Mouse (Mus musculus) intestine, postnatal 0 days (tissue): ENCODE results near the gene Myo1a. TPM values are rescaled to one million over a fixed set of nuclear protein-coding genes. Genes with fewer than 3 reads are reported as not detected.
A peak's percentile ranks its signal among the peaks of the same experiment; 100 is the strongest.

Source experiments
- ATAC-seq: fragments of 200-750 bp; cut with Nextera tagmentation; 2 replicates; pipeline ENCODE4 v1.8.0; 2017; ENCODE audit warnings: mild to moderate bottlenecking, moderate TSS enrichment, moderate library complexity
- H3K27ac ChIP-seq: fragments of 300-500 bp; sonication (generic); 2 replicates; pipeline ENCODE4 v1.5.1; 2014; ENCODE audit warnings: mild to moderate bottlenecking, low read depth, low read length, moderate library complexity
- H3K27me3 ChIP-seq: fragments of 300-500 bp; sonication (generic); replicated peaks from 2 replicates; pipeline ENCODE4 v1.6.1; 2014; ENCODE audit warnings: low read length, mixed read lengths; ENCODE audit not compliant: control insufficient read depth, insufficient read depth
- H3K36me3 ChIP-seq: fragments of 300-500 bp; sonication (generic); 2 replicates; pipeline ENCODE4 v1.6.1; 2014; ENCODE audit warnings: mild to moderate bottlenecking, moderate library complexity; ENCODE audit not compliant: control insufficient read depth, insufficient read depth
- H3K4me1 ChIP-seq: fragments of 300-500 bp; sonication (generic); replicated peaks from 2 replicates; pipeline ENCODE4 v1.6.1; 2014; ENCODE audit warnings: antibody characterized with exemption, low read length, mixed read lengths; ENCODE audit not compliant: control insufficient read depth, insufficient read depth
- H3K4me2 ChIP-seq: fragments of 300-500 bp; sonication (generic); replicated peaks from 2 replicates; pipeline ENCODE4 v1.6.1; 2014; ENCODE audit warnings: low read depth, mild to moderate bottlenecking, moderate library complexity
- H3K4me3 ChIP-seq: fragments of 300-500 bp; sonication (generic); 2 replicates; pipeline ENCODE4 v1.5.1; 2014; ENCODE audit warnings: low read depth, low read length
- H3K9ac ChIP-seq: fragments of 300-500 bp; sonication (generic); 2 replicates; pipeline ENCODE4 v1.6.1; 2014; ENCODE audit warnings: mild to moderate bottlenecking, low read depth, low read length
- H3K9me3 ChIP-seq: fragments of 300-500 bp; sonication (generic); 2 replicates; pipeline ENCODE4 v1.6.1; 2016; ENCODE audit warnings: mixed run types; ENCODE audit not compliant: control insufficient read depth
- CTCF ChIP-seq: sonication (generic); IDR thresholded peaks from 2 replicates; pipeline ENCODE4 v1.5.1; 2016; ENCODE audit warnings: low read depth, mild to moderate bottlenecking, control low read depth, antibody characterized with exemption, moderate library complexity
- WGBS: fragments of 180-500 bp; shearing (Covaris S2); extraction: QIAGEN DNeasy Blood & Tissue Kit; methylation state at CpG from one replicate; pipeline ENCODE4 v1.1.7; 2014; 5-methylcytosine and 5-hydroxymethylcytosine counted together
- polyA plus RNA-seq: library from polyadenylated mRNA; unstranded; fragments of >200 nt; fragmentation: Nextera tagmentation; extraction: Ambion mirVana; gene quantifications from 2 replicates; pipeline ENCODE4 v1.2.1, GENCODE M21; 2015

Myo1a gene
- polyA plus RNA-seq, 1 experiment from 2014 or later: 73.8 TPM

DNA sequence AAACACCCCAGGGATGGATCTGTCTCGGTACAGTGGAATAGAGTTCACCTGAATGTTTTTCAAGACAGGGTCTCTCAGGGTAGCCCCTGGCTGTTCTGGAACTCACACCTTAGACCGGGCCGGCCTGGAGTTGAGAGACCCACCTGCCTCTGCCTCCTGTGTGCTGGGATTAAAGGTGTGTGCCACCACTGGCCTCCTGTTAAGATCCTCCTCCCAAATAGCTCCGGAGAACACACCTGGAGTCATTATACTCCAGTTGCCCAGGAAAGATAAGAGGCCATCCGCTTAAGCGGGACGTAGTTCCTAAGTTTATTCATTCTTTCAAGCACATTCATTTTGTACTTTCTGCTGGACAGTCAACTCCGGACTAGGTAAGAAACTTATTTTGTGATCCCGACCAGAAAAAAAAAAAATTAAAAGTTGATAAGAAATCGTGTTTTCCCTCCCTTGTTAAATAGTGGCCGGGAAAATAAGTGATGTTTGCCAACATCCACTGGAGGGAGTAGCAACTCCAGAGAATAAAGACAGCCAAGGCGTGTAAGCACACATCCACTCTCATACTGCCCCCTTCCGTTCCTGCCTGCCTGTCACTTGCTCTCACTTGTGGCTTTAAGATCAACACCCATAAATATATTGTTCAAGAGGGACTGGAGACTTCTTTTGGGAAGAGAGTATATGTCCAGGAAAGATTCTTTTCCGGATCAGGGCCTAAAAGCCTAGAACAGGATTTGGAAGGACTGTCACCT, 27.2 kb upstream of the Myo1a start:
- peak; percentile 97 for TF ChIP-seq CTCF
- H3K36me3 ChIP-seq: no peaks in the 10 kb centered on the region; the same call in 1 of the 2 replicates
- peak overlapping the region; percentile 71 for H3K4me3 ChIP-seq
- no peak overlapping the region for H3K27ac ChIP-seq
- no peaks in the 10 kb centered on the region for H3K4me1 ChIP-seq
- no peaks in the 10 kb centered on the region for H3K9me3 ChIP-seq
- peak overlapping the region; percentile 48 for H3K9ac ChIP-seq
- no peaks in the 10 kb centered on the region for H3K27me3 ChIP-seq
- peak overlapping the region; percentile 96 for H3K4me2 ChIP-seq
- ATAC-seq: peak; percentile 47; the same call in 1 of the 2 replicates
- 7% methylated on average over 14 of the region's 14 CpGs for WGBS

DNA sequence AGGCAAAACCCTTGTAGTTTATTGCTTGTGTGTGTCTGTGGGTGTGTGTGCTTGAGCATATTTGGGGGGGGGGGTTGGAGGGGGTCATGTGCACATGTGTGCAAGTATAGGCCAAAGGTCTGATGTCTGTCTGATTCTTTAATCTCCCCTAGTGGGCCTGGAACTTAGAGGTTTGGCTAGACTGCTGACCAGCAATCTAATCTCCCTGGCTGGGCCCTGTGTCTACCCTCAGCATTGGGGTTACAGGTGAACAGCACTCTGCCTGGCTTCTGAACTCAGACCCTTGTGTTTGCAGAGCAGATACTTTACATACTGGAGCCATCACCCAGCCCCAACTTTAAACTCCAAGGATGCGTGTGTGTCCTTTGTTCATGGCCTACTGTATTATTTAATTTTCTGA, 25.8 kb upstream of the Myo1a start:
- H3K27me3 ChIP-seq: no peaks in the 10 kb centered on the region
- no peaks in the 10 kb centered on the region for H3K9me3 ChIP-seq
- no peak overlapping the region for H3K4me2 ChIP-seq
- no peak overlapping the region for H3K4me3 ChIP-seq
- H3K4me1 ChIP-seq: no peaks in the 10 kb centered on the region
- H3K27ac ChIP-seq: no peak overlapping the region
- ATAC-seq: no peak
- no peak overlapping the region for H3K9ac ChIP-seq
- no peaks in the 10 kb centered on the region; the same call in 1 of the 2 replicates for H3K36me3 ChIP-seq
- 98% methylated on average over 1 of the region's 1 CpGs for whole genome bisulfite sequencing
- TF ChIP-seq CTCF: no peak

DNA sequence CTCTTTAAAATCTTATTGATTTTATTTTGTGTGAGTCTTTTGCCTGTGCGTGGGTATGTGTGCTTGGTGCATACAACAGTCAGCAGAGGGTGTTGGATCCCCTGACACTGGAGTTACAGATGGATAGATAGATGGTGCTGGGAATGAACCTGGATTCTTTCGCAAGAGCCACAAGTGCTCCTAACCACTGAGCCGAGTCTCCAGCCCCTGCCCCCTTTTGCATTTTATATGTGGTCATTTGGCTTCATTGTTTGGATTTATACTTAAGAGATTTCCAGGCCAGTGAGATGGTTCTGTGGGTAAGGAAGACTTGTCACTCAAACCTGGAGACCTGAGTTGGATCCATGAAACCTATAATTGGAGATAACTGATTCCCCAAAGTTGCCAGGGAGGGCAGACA, 25.1 kb upstream of the Myo1a start:
- no peaks in the 10 kb centered on the region for H3K27me3 ChIP-seq
- H3K4me1 ChIP-seq: no peaks in the 10 kb centered on the region
- no peak overlapping the region for H3K9ac ChIP-seq
- ATAC-seq: no peak
- H3K27ac ChIP-seq: no peak overlapping the region
- 79% methylated on average over 3 of the region's 3 CpGs for WGBS
- H3K36me3 ChIP-seq: no peaks in the 10 kb centered on the region; the same call in 1 of the 2 replicates
- TF ChIP-seq CTCF: no peak
- H3K9me3 ChIP-seq: no peaks in the 10 kb centered on the region
- H3K4me2 ChIP-seq: no peak overlapping the region
- no peak overlapping the region for H3K4me3 ChIP-seq

DNA sequence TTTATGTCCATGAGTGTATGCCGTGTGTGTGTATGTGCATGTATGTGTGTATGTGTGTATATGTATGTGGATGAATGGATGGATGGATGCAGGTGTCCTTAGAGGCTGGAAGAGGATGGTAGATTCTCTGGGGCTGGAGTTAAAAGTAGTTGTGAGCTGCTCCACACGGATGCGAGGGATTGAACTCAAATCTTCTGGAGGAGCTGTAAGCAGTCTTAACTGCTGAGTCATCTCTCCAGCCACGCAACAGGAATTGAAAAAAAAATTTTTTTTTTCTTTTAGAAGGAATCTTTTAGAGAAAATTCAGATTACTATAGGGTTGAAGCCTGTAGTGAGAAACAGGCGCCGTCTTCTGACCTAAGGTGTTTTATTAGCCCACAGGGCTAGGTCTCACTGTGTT, 22.1 kb upstream of the Myo1a start:
- H3K4me1 ChIP-seq: no peaks in the 10 kb centered on the region
- H3K27ac ChIP-seq: no peak overlapping the region
- no peaks in the 10 kb centered on the region; the same call in 1 of the 2 replicates for H3K36me3 ChIP-seq
- ATAC-seq: no peak
- TF ChIP-seq CTCF: no peak
- H3K9me3 ChIP-seq: no peaks in the 10 kb centered on the region
- no peaks in the 10 kb centered on the region for H3K27me3 ChIP-seq
- 86% methylated on average over 6 of the region's 6 CpGs for WGBS
- no peak overlapping the region for H3K4me3 ChIP-seq
- no peak overlapping the region for H3K9ac ChIP-seq
- no peak overlapping the region for H3K4me2 ChIP-seq

DNA sequence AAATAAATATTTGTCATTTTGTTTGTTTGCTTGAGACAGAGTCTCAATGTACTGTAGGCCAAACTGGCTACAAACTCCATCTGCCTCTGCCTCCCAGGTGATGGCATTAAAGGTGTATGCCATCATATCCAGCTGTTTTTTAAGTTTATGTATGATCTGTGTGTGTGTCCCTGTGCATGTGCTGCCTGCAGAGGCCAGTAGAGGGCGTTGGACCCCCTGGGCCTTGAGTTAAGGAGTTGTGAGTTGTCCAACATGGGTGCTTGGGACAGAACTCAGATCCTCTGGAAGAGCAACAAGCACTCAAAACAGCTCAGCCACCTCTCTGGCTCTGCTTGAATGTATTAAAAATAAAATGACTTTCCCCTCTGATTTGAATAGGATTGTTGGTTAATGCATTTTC, 13.9 kb upstream of the Myo1a start:
- no peak overlapping the region for H3K9ac ChIP-seq
- ATAC-seq: no peak
- no peak overlapping the region for H3K4me2 ChIP-seq
- TF ChIP-seq CTCF: peak; percentile 47
- H3K27me3 ChIP-seq: no peaks in the 10 kb centered on the region
- H3K27ac ChIP-seq: no peak overlapping the region
- 17% methylated on average over 1 of the region's 1 CpGs for WGBS
- no peaks in the 10 kb centered on the region for H3K4me1 ChIP-seq
- no peak overlapping the region for H3K4me3 ChIP-seq
- H3K9me3 ChIP-seq: no peaks in the 10 kb centered on the region
- peaks cover 18% of the 10 kb centered on the region; the same call in 1 of the 2 replicates for H3K36me3 ChIP-seq

DNA sequence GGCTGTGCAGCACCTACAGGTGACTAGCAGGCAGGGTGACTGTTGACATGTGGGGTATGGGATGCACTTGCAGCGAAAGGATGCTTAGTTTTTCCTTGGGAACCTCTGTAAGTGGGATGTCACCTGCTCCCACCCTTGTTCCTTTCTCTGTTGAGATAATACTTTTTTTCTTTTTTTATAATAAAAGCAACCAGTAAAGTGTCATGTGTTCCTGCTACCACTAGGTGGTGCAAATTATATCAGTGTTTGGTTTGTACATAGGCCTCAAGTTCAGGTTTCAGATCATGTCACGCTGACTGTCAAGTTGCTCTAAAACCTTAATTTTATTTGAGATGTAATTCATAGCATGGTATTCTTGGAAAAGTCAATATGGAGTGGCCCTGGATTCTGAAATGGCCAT, 10.3 kb upstream of the Myo1a start:
- WGBS: 41% methylated on average over 2 of the region's 2 CpGs
- no peak for ATAC-seq
- Histone ChIP-seq H3K4me3 (no peak overlapping the region), H3K9me3 (no peaks in the 10 kb centered on the region), H3K4me2 (no peak overlapping the region), H3K9ac (no peak overlapping the region), H3K27me3 (no peaks in the 10 kb centered on the region), H3K27ac (no peak overlapping the region), H3K36me3 (peaks cover 19% of the 10 kb centered on the region; the same call in 1 of the 2 replicates), H3K4me1 (no peaks in the 10 kb centered on the region)
- peak; percentile 81 for TF ChIP-seq CTCF
